Mouse (Mus musculus) retina, adult 2 months (tissue): ENCODE data around the gene Osbp2.

Experiments used
- DNase-seq: peaks from one replicate; pipeline ENCODE4 v3.0.0-alpha.2; 2012; ENCODE audit warnings: low read depth, low spot score

The Osbp2 gene

GRCm38 (mm10) chr11:3824138-3824537 is 39.6 kb downstream of the Osbp2 start:
- no peak for DNase-seq

GRCm38 (mm10) chr11:3823378-3823777 is 40.3 kb downstream of the Osbp2 start:
- DNase-seq: no peak

GRCm38 (mm10) chr11:3817986-3818758 is 45.5 kb downstream of the Osbp2 start:
- no peak for DNase-seq

GRCm38 (mm10) chr11:3815951-3816350 is 47.8 kb downstream of the Osbp2 start:
- no peak for DNase-seq

GRCm38 (mm10) chr11:3813340-3813739 is 50.4 kb downstream of the Osbp2 start:
- no peak for DNase-seq

- peak; percentile 11 for DNase-seq
These were observed 55.5 kb downstream of the Osbp2 start for GRCm38 (mm10) chr11:3808162-3808561.

GRCm38 (mm10) chr11:3805362-3805761 is 58.3 kb downstream of the Osbp2 start:
- peak; percentile 39 for DNase-seq

GRCm38 (mm10) chr11:3804639-3805038 is 59.1 kb downstream of the Osbp2 start:
- DNase-seq: no peak

GRCm38 (mm10) chr11:3802057-3802456 is 61.6 kb downstream of the Osbp2 start:
- DNase-seq: no peak

- no peak for DNase-seq
These were observed 66.0 kb downstream of the Osbp2 start for GRCm38 (mm10) chr11:3797631-3798215.

- no peak for DNase-seq
These were observed 73.0 kb downstream of the Osbp2 start for GRCm38 (mm10) chr11:3790736-3791135.

GRCm38 (mm10) chr11:3789919-3790318 is 73.8 kb downstream of the Osbp2 start:
- DNase-seq: no peak

- peak; percentile 78 for DNase-seq
These were observed 77.1 kb downstream of the Osbp2 start for GRCm38 (mm10) chr11:3786564-3786963.

- no peak for DNase-seq
These were observed 88.4 kb downstream of the Osbp2 start for GRCm38 (mm10) chr11:3775263-3775644.

GRCm38 (mm10) chr11:3774463-3775262 is 89.0 kb downstream of the Osbp2 start:
- no peak for DNase-seq

- no peak for DNase-seq
These were observed 89.8 kb downstream of the Osbp2 start for GRCm38 (mm10) chr11:3773782-3774462.

- no peak for DNase-seq
These were observed 90.6 kb downstream of the Osbp2 start for GRCm38 (mm10) chr11:3773136-3773535.

GRCm38 (mm10) chr11:3771348-3771747 is 92.4 kb downstream of the Osbp2 start:
- DNase-seq: no peak

- DNase-seq: no peak
These were observed 95.9 kb downstream of the Osbp2 start for GRCm38 (mm10) chr11:3767830-3768229.

- no peak for DNase-seq
These were observed 96.7 kb downstream of the Osbp2 start for GRCm38 (mm10) chr11:3766964-3767363.

- DNase-seq: no peak
These were observed 99.4 kb downstream of the Osbp2 start for GRCm38 (mm10) chr11:3764352-3764751.
